Mouse (Mus musculus) urinary bladder, adult 2 months (tissue): Measurements from ENCODE around the gene Zbtb5. TPM values are rescaled to one million over a fixed set of nuclear protein-coding genes. Genes with fewer than 3 reads are reported as not detected.
"Not testable (repeated sequence)": the region's sequence is repeated elsewhere in the genome, so short reads cannot be mapped to it uniquely, and the experiment has no call there.

ENCODE experiments used
- DNase-seq: peaks from one replicate; pipeline ENCODE4 v3.0.0; 2022; ENCODE audit warnings: low spot score
- polyA plus RNA-seq: library from polyadenylated mRNA; depleted of rRNA; stranded (reverse); fragments of >200 nt; gene quantifications from 2 replicates; pipeline ENCODE4 v1.2.3, GENCODE M21; 2012

Zbtb5 gene
- polyA plus RNA-seq, 1 experiment: 8.6 TPM

GRCm38 (mm10) chr4:45011581-45012104, 569 bp downstream of the Zbtb5 start:
- no peak for DNase-seq

- no peak for DNase-seq
Measured at GRCm38 (mm10) chr4:45010806-45011415, 1.3 kb downstream of the Zbtb5 start.

- peak; percentile 31 for DNase-seq
Measured at GRCm38 (mm10) chr4:45005452-45005851, 6.8 kb downstream of the Zbtb5 start.

- no peak for DNase-seq
Measured at GRCm38 (mm10) chr4:45000001-45000400, 12.2 kb downstream of the Zbtb5 start.

GRCm38 (mm10) chr4:44998071-44998470, 14.1 kb downstream of the Zbtb5 start:
- DNase-seq: no peak

GRCm38 (mm10) chr4:44994776-44995175, 17.4 kb downstream of the Zbtb5 start:
- DNase-seq: no peak

GRCm38 (mm10) chr4:44993847-44994246, 18.4 kb downstream of the Zbtb5 start:
- DNase-seq: no peak

GRCm38 (mm10) chr4:44993179-44993578, 19.0 kb downstream of the Zbtb5 start:
- not testable (repeated sequence) for DNase-seq

- not testable (repeated sequence) for DNase-seq
Measured at GRCm38 (mm10) chr4:44992330-44992729, 19.9 kb downstream of the Zbtb5 start.

- no peak for DNase-seq
Measured at GRCm38 (mm10) chr4:44990560-44990959, 21.7 kb downstream of the Zbtb5 start.

GRCm38 (mm10) chr4:44983131-44983740, 29.0 kb downstream of the Zbtb5 start:
- DNase-seq: no peak

GRCm38 (mm10) chr4:44982440-44983130, 29.6 kb downstream of the Zbtb5 start:
- DNase-seq: no peak

- DNase-seq: no peak
Measured at GRCm38 (mm10) chr4:44981974-44982287, 30.3 kb downstream of the Zbtb5 start.

GRCm38 (mm10) chr4:44981280-44981973, 30.8 kb downstream of the Zbtb5 start, which contains the start of gene Grhpr:
Grhpr (plus strand) TSS chr4:44981395.
- peak; percentile 72 for DNase-seq

- no peak for DNase-seq
Measured at GRCm38 (mm10) chr4:44979794-44980338, 32.3 kb downstream of the Zbtb5 start.

- DNase-seq: no peak
Measured at GRCm38 (mm10) chr4:44978175-44978574, 34.0 kb downstream of the Zbtb5 start.

- DNase-seq: no peak
Measured at GRCm38 (mm10) chr4:44976921-44977710, 35.1 kb downstream of the Zbtb5 start.

- DNase-seq: no peak
Measured at GRCm38 (mm10) chr4:44976026-44976615, 36.1 kb downstream of the Zbtb5 start.

GRCm38 (mm10) chr4:44974331-44974730, 37.9 kb downstream of the Zbtb5 start:
- DNase-seq: no peak

GRCm38 (mm10) chr4:44973871-44974270, 38.3 kb downstream of the Zbtb5 start:
- DNase-seq: no peak

GRCm38 (mm10) chr4:44973450-44973849, 38.8 kb downstream of the Zbtb5 start:
- DNase-seq: peak; percentile 82
